Mouse (Mus musculus): ENCODE measurements around the gene Ppp1r2. TPM values are rescaled to one million over a fixed set of nuclear protein-coding genes. Genes with fewer than 3 reads are reported as not detected.
A peak's percentile ranks its signal among the peaks of the same experiment; 100 is the strongest.
"Not testable (repeated sequence)": the region's sequence is repeated elsewhere in the genome, so short reads cannot be mapped to it uniquely, and the experiment has no call there.

Gene Ppp1r2
- polyA plus RNA-seq (2015; fragmentation: Nextera tagmentation; extraction: Ambion mirVana): 83.2 and 86.9 TPM in 2 replicates

- DNase-seq (ENCODE audit: low spot score): peak; percentile 94
Observed at GRCm38 (mm10) chr16:31274674-31275460, at the start of gene Ppp1r2. Ppp1r2 (minus strand) TSS chr16:31275277.

GRCm38 (mm10) chr16:31321501-31321900 is 46.4 kb upstream of the Ppp1r2 start:
- DNase-seq (ENCODE audit: low spot score): no peak

- no peak for DNase-seq (ENCODE audit: low spot score)
Observed at GRCm38 (mm10) chr16:31320954-31321353, 45.9 kb upstream of the Ppp1r2 start.

GRCm38 (mm10) chr16:31319723-31320122 is 44.6 kb upstream of the Ppp1r2 start:
- not testable (repeated sequence) for DNase-seq (ENCODE audit: low spot score)

GRCm38 (mm10) chr16:31319316-31319715 is 44.2 kb upstream of the Ppp1r2 start:
- no peak for DNase-seq (ENCODE audit: low spot score)

GRCm38 (mm10) chr16:31318418-31318817 is 43.3 kb upstream of the Ppp1r2 start:
- DNase-seq (ENCODE audit: low spot score): no peak

GRCm38 (mm10) chr16:31316246-31317143 is 41.4 kb upstream of the Ppp1r2 start:
- DNase-seq (ENCODE audit: low spot score): not testable (repeated sequence)

GRCm38 (mm10) chr16:31315294-31315693 is 40.2 kb upstream of the Ppp1r2 start:
- no peak for DNase-seq (ENCODE audit: low spot score)

- DNase-seq (ENCODE audit: low spot score): no peak
Observed at GRCm38 (mm10) chr16:31314497-31315233, 39.6 kb upstream of the Ppp1r2 start, which contains the start of gene Apod. Apod (minus strand) TSS chr16:31314808.

- no peak for DNase-seq (ENCODE audit: low spot score)
Observed at GRCm38 (mm10) chr16:31313611-31314010, 38.5 kb upstream of the Ppp1r2 start.

GRCm38 (mm10) chr16:31312296-31312695 is 37.2 kb upstream of the Ppp1r2 start:
- DNase-seq (ENCODE audit: low spot score): no peak

- no peak for DNase-seq (ENCODE audit: low spot score)
Observed at GRCm38 (mm10) chr16:31305199-31305919, 30.3 kb upstream of the Ppp1r2 start.

- no peak for DNase-seq (ENCODE audit: low spot score)
Observed at GRCm38 (mm10) chr16:31303276-31303675, 28.2 kb upstream of the Ppp1r2 start.

- no peak for DNase-seq (ENCODE audit: low spot score)
Observed at GRCm38 (mm10) chr16:31300883-31301532, 25.9 kb upstream of the Ppp1r2 start.

GRCm38 (mm10) chr16:31300467-31300866 is 25.4 kb upstream of the Ppp1r2 start:
- DNase-seq (ENCODE audit: low spot score): no peak

- DNase-seq (ENCODE audit: low spot score): no peak
Observed at GRCm38 (mm10) chr16:31299960-31300353, 24.9 kb upstream of the Ppp1r2 start.

GRCm38 (mm10) chr16:31299164-31299959 is 24.3 kb upstream of the Ppp1r2 start:
- DNase-seq (ENCODE audit: low spot score): no peak

GRCm38 (mm10) chr16:31297113-31297512 is 22.0 kb upstream of the Ppp1r2 start:
- peak; percentile 38 for DNase-seq (ENCODE audit: low spot score)

- DNase-seq (ENCODE audit: low spot score): no peak
Observed at GRCm38 (mm10) chr16:31293761-31294160, 18.7 kb upstream of the Ppp1r2 start.
